Mouse (Mus musculus): ENCODE data around the gene Habp4.

Gene Habp4

GRCm38 (mm10) chr13:64163147-64163715, 1.6 kb downstream of the Habp4 start:
- in situ Hi-C loops (cut with MboI; ENCODE audit: unreplicated experiment in 2 of 2) = loop anchor here in 1 of 2 experiments (10.0 kb wide), 1 partner anchor 1112 kb away; the partner anchor contains the start of gene Zfp369

GRCm38 (mm10) chr13:64169746-64170145, 8.1 kb downstream of the Habp4 start:
- in situ Hi-C loops (cut with MboI; ENCODE audit: unreplicated experiment in 2 of 2) = loop anchor here in 1 of 2 experiments (10.0 kb wide), 1 partner anchor 1105 kb away; the partner anchor contains the start of gene Zfp369

GRCm38 (mm10) chr13:64178000-64178399, 16.4 kb downstream of the Habp4 start:
- in situ Hi-C loops (cut with MboI; ENCODE audit: unreplicated experiment in 2 of 2) = no loop called here

GRCm38 (mm10) chr13:64178746-64179652, 17.4 kb downstream of the Habp4 start:
- in situ Hi-C loops (cut with MboI; ENCODE audit: unreplicated experiment in 2 of 2) = no loop called here

GRCm38 (mm10) chr13:64180300-64180699, 18.7 kb downstream of the Habp4 start:
- in situ Hi-C loops (cut with MboI; ENCODE audit: unreplicated experiment in 2 of 2) = loop anchor here (5.0 to 10.0 kb wide), 3 partner anchors 78 to 265 kb away; no protein-coding TSS in a partner anchor

- in situ Hi-C loops (cut with MboI; ENCODE audit: unreplicated experiment in 2 of 2) = loop anchor here (5.0 to 10.0 kb wide), 3 partner anchors 79 to 264 kb away; no protein-coding TSS in a partner anchor
Measured at GRCm38 (mm10) chr13:64180888-64181287, 19.3 kb downstream of the Habp4 start.

- in situ Hi-C loops (cut with MboI; ENCODE audit: unreplicated experiment in 2 of 2) = loop anchor here (5.0 to 10.0 kb wide), 3 partner anchors 80 to 263 kb away; no protein-coding TSS in a partner anchor
Measured at GRCm38 (mm10) chr13:64182091-64182490, 20.5 kb downstream of the Habp4 start.

- in situ Hi-C loops (cut with MboI; ENCODE audit: unreplicated experiment in 2 of 2) = loop anchor here (5.0 to 10.0 kb wide), 3 partner anchors 81 to 261 kb away; no protein-coding TSS in a partner anchor
Measured at GRCm38 (mm10) chr13:64183583-64183982, 22.0 kb downstream of the Habp4 start.

- in situ Hi-C loops (cut with MboI; ENCODE audit: unreplicated experiment in 2 of 2) = loop anchor here (5.0 to 10.0 kb wide), 3 partner anchors 82 to 260 kb away; no protein-coding TSS in a partner anchor
Measured at GRCm38 (mm10) chr13:64184361-64184760, 22.7 kb downstream of the Habp4 start.

- in situ Hi-C loops (cut with MboI; ENCODE audit: unreplicated experiment in 2 of 2) = loop anchor here (5.0 to 10.0 kb wide), 2 partner anchors 62 to 260 kb away; no protein-coding TSS in a partner anchor
Measured at GRCm38 (mm10) chr13:64185176-64185575, 23.6 kb downstream of the Habp4 start.

- in situ Hi-C loops (cut with MboI; ENCODE audit: unreplicated experiment in 2 of 2) = loop anchor here (5.0 to 10.0 kb wide), 2 partner anchors 62 to 259 kb away; no protein-coding TSS in a partner anchor
Measured at GRCm38 (mm10) chr13:64185586-64185985, 24.0 kb downstream of the Habp4 start.

- in situ Hi-C loops (cut with MboI; ENCODE audit: unreplicated experiment in 2 of 2) = loop anchor here (5.0 to 10.0 kb wide), 2 partner anchors 61 to 258 kb away; no protein-coding TSS in a partner anchor
Measured at GRCm38 (mm10) chr13:64186516-64186915, 24.9 kb downstream of the Habp4 start.

- in situ Hi-C loops (cut with MboI; ENCODE audit: unreplicated experiment in 2 of 2) = loop anchor here (5.0 to 10.0 kb wide), 2 partner anchors 60 to 258 kb away; no protein-coding TSS in a partner anchor
Measured at GRCm38 (mm10) chr13:64187065-64187464, 25.4 kb downstream of the Habp4 start.

- in situ Hi-C loops (cut with MboI; ENCODE audit: unreplicated experiment in 2 of 2) = no loop called here
Measured at GRCm38 (mm10) chr13:64197899-64198298, 36.3 kb downstream of the Habp4 start.

- in situ Hi-C loops (cut with MboI; ENCODE audit: unreplicated experiment in 2 of 2) = no loop called here
Measured at GRCm38 (mm10) chr13:64198310-64198709, 36.7 kb downstream of the Habp4 start.

GRCm38 (mm10) chr13:64200911-64201310, 39.3 kb downstream of the Habp4 start:
- in situ Hi-C loops (cut with MboI; ENCODE audit: unreplicated experiment in 2 of 2) = no loop called here

- in situ Hi-C loops (cut with MboI; ENCODE audit: unreplicated experiment in 2 of 2) = loop anchor here in 1 of 2 experiments (5.0 kb wide), 1 partner anchor 43 kb away; no protein-coding TSS in a partner anchor
Measured at GRCm38 (mm10) chr13:64204726-64205125, 43.1 kb downstream of the Habp4 start.

- in situ Hi-C loops (cut with MboI; ENCODE audit: unreplicated experiment in 2 of 2) = loop anchor here in 1 of 2 experiments (5.0 kb wide), 1 partner anchor 42 kb away; no protein-coding TSS in a partner anchor
Measured at GRCm38 (mm10) chr13:64205186-64205585, 43.6 kb downstream of the Habp4 start.

- in situ Hi-C loops (cut with MboI; ENCODE audit: unreplicated experiment in 2 of 2) = loop anchor here in 1 of 2 experiments (5.0 kb wide), 1 partner anchor 39 kb away; no protein-coding TSS in a partner anchor
Measured at GRCm38 (mm10) chr13:64208146-64208545, 46.5 kb downstream of the Habp4 start.

GRCm38 (mm10) chr13:64211995-64212603, 50.5 kb downstream of the Habp4 start:
- in situ Hi-C loops (cut with MboI; ENCODE audit: unreplicated experiment in 2 of 2) = no loop called here

Measured in v-Abl transformed pro-B cells (cell line).